Mouse (Mus musculus) bone marrow macrophage, adult 2 months (primary cell): ENCODE results near the gene Galm.

Source experiments
- CTCF ChIP-seq: IDR thresholded peaks from 2 replicates; pipeline ENCODE4 v1.5.1; 2012; ENCODE audit warnings: low read depth, mild to moderate bottlenecking, low read length, moderate library complexity
- POLR2A ChIP-seq: IDR thresholded peaks from 2 replicates; pipeline ENCODE4 v1.6.1; 2012; ENCODE audit warnings: mild to moderate bottlenecking, low read depth, low read length, borderline replicate concordance

DNA sequence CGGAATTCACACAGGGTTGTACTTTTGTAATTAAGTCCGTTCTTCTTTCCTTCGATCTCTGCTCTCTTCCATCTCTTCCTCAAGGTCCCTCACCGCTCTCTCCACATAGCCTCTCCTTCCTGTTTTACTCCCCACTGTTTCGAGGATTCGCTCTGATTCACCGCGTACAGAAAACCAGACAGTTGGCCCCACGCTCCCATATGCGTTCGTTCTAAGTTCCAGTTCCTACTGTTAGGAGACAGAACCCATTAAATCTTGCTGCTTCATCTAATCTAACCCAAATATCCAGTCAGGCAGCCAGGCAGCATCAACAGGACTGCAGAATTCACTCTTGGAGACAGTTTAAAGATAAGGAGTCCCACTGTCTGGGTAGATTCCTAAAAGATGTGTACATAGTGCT lies 40.7 kb upstream of the Galm start:
- TF ChIP-seq CTCF (no peak), POLR2A (no peak)
